Mouse (Mus musculus) olfactory bulb, adult 2 months (tissue): ENCODE measurements around the gene Rbms1. TPM values are rescaled to one million over a fixed set of nuclear protein-coding genes. Genes with fewer than 3 reads are reported as not detected.

Experiments used
- H3K27ac ChIP-seq: fragments of 200-500 bp; 2 replicates; pipeline ENCODE4 v1.5.1; 2012; ENCODE audit warnings: low read depth, low read length; ENCODE audit not compliant: insufficient read depth
- H3K4me1 ChIP-seq: fragments of 200-500 bp; 2 replicates; pipeline ENCODE4 v1.6.1; 2012; ENCODE audit warnings: low read length; ENCODE audit not compliant: control insufficient read depth, insufficient read depth
- H3K4me3 ChIP-seq: fragments of 200-500 bp; 2 replicates; pipeline ENCODE4 v1.5.1; 2012; ENCODE audit warnings: mild to moderate bottlenecking, low read depth, low read length, moderate library complexity; ENCODE audit not compliant: insufficient read depth
- CTCF ChIP-seq: fragments of 200-500 bp; IDR thresholded peaks from 2 replicates; pipeline ENCODE4 v1.5.1; 2012; ENCODE audit warnings: low read depth, mild to moderate bottlenecking, low read length, moderate library complexity; ENCODE audit not compliant: insufficient read depth
- POLR2A ChIP-seq: fragments of 200-500 bp; IDR thresholded peaks from 2 replicates; pipeline ENCODE4 v1.6.1; 2012; ENCODE audit warnings: mild to moderate bottlenecking, low read depth, low read length, moderate library complexity; ENCODE audit not compliant: insufficient read depth
- WGBS: fragments of 180-500 bp; shearing (Covaris S2); methylation state at CpG from one replicate; pipeline ENCODE4 v1.1.7; 2018; 5-methylcytosine and 5-hydroxymethylcytosine counted together
- polyA plus RNA-seq: library from polyadenylated mRNA; stranded (reverse); fragments of >200 nt; gene quantifications from 2 replicates; pipeline ENCODE4 v1.2.4, GENCODE M21; 2012; ENCODE audit warnings: low replicate concordance; ENCODE audit not compliant: missing spikeins, insufficient read depth, insufficient read length

The Rbms1 gene
- polyA plus RNA-seq, 1 experiment: not detected

- no peak for TF ChIP-seq POLR2A
- no peak for TF ChIP-seq CTCF
- Histone ChIP-seq H3K27ac (no peak overlapping the region), H3K4me1 (peaks cover 2% of the 10 kb centered on the region; the same call in 1 of the 2 replicates), H3K4me3 (no peak overlapping the region)
- 96% methylated on average over 8 of the region's 8 CpGs for WGBS
Measured at GRCm38 (mm10) chr2:60862913-60863711, 99.9 kb downstream of the Rbms1 start.

- 92% methylated on average over 1 of the region's 1 CpGs for WGBS
- H3K27ac ChIP-seq: no peak overlapping the region
- no peak overlapping the region for H3K4me3 ChIP-seq
- no peak for TF ChIP-seq CTCF
- no peak for TF ChIP-seq POLR2A
- H3K4me1 ChIP-seq: no peaks in the 10 kb centered on the region
Measured at GRCm38 (mm10) chr2:60858116-60858515, 104.9 kb downstream of the Rbms1 start.

GRCm38 (mm10) chr2:60856097-60856496 lies 106.9 kb downstream of the Rbms1 start:
- no peak overlapping the region for H3K27ac ChIP-seq
- no peak for TF ChIP-seq CTCF
- no peak for TF ChIP-seq POLR2A
- 88% methylated on average over 2 of the region's 2 CpGs for WGBS
- no peak overlapping the region for H3K4me3 ChIP-seq
- no peaks in the 10 kb centered on the region for H3K4me1 ChIP-seq

- no peak for TF ChIP-seq CTCF
- no peak for TF ChIP-seq POLR2A
- no peak overlapping the region for H3K4me3 ChIP-seq
- no peaks in the 10 kb centered on the region for H3K4me1 ChIP-seq
- WGBS: 52% methylated on average over 4 of the region's 4 CpGs
- H3K27ac ChIP-seq: no peak overlapping the region
Measured at GRCm38 (mm10) chr2:60855006-60855405, 108.0 kb downstream of the Rbms1 start.

GRCm38 (mm10) chr2:60851898-60852297 lies 111.1 kb downstream of the Rbms1 start:
- Histone ChIP-seq H3K27ac (no peak overlapping the region), H3K4me3 (no peak overlapping the region), H3K4me1 (no peaks in the 10 kb centered on the region)
- 80% methylated on average over 3 of the region's 3 CpGs for WGBS
- TF ChIP-seq CTCF: no peak
- no peak for TF ChIP-seq POLR2A

GRCm38 (mm10) chr2:60851057-60851718 lies 111.8 kb downstream of the Rbms1 start:
- WGBS: 59% methylated on average over 14 of the region's 14 CpGs
- TF ChIP-seq CTCF (no peak), POLR2A (no peak)
- Histone ChIP-seq H3K27ac (no peak overlapping the region), H3K4me3 (no peak overlapping the region), H3K4me1 (no peaks in the 10 kb centered on the region)

- Histone ChIP-seq H3K4me3 (no peak overlapping the region), H3K4me1 (no peaks in the 10 kb centered on the region), H3K27ac (no peak overlapping the region)
- no peak for TF ChIP-seq CTCF
- 99% methylated on average over 4 of the region's 4 CpGs for whole genome bisulfite sequencing
Measured at GRCm38 (mm10) chr2:60848478-60848877, 114.5 kb downstream of the Rbms1 start.

- Histone ChIP-seq H3K4me1 (no peaks in the 10 kb centered on the region), H3K27ac (no peak overlapping the region), H3K4me3 (no peak overlapping the region)
- no peak for TF ChIP-seq POLR2A
- no peak for TF ChIP-seq CTCF
- WGBS: 87% methylated on average over 3 of the region's 3 CpGs
Measured at GRCm38 (mm10) chr2:60847984-60848383, 115.0 kb downstream of the Rbms1 start.

- no peak for TF ChIP-seq POLR2A
- TF ChIP-seq CTCF: no peak
- 49% methylated on average over 5 of the region's 5 CpGs for WGBS
- Histone ChIP-seq H3K4me3 (no peak overlapping the region), H3K4me1 (no peaks in the 10 kb centered on the region), H3K27ac (no peak overlapping the region)
Measured at GRCm38 (mm10) chr2:60845316-60845894, 117.6 kb downstream of the Rbms1 start.
